Mouse (Mus musculus): Measurements from ENCODE around the gene Nubp2. TPM values are rescaled to one million over a fixed set of nuclear protein-coding genes. Genes with fewer than 3 reads are reported as not detected.
A peak's percentile ranks its signal among the peaks of the same experiment; 100 is the strongest.

Gene Nubp2
- polyA plus RNA-seq, 1 experiment from 2014 or later = 63.9 TPM

- Histone ChIP-seq H3K4me2 (ENCODE audit: low read depth, low read length) (peak overlapping the region; percentile 95), H3K9ac (replicated peaks; ENCODE audit: low read length) (peak overlapping the region; percentile 84), H3K4me3 (ENCODE audit: low read depth, low read length) (peak overlapping the region; percentile 89), H3K4me1 (ENCODE audit: control insufficient read depth, insufficient read depth, low read length) (peaks cover 9% of the 10 kb centered on the region), H3K36me3 (replicated peaks; ENCODE audit: control insufficient read depth, insufficient read depth, low read depth, low read length) (peaks cover 26% of the 10 kb centered on the region), H3K27me3 (ENCODE audit: control insufficient read depth, insufficient read depth, low read length) (no peaks in the 10 kb centered on the region), H3K9me3 (replicated peaks; ENCODE audit: control insufficient read depth, low read length) (no peaks in the 10 kb centered on the region), H3K27ac (replicated peaks; ENCODE audit: low read depth, low read length) (no peak overlapping the region)
- ATAC-seq (replicated peaks; ENCODE audit: insufficient number of reproducible peaks, low FRiP score, low TSS enrichment, low read depth) (no peak), DNase-seq (ENCODE audit: low spot score) (no peak)
- 46% methylated on average over 11 of the region's 11 CpGs for WGBS
Observed at GRCm38 (mm10) chr17:24896993-24897269, 10.8 kb upstream of the Nubp2 start.

DNA sequence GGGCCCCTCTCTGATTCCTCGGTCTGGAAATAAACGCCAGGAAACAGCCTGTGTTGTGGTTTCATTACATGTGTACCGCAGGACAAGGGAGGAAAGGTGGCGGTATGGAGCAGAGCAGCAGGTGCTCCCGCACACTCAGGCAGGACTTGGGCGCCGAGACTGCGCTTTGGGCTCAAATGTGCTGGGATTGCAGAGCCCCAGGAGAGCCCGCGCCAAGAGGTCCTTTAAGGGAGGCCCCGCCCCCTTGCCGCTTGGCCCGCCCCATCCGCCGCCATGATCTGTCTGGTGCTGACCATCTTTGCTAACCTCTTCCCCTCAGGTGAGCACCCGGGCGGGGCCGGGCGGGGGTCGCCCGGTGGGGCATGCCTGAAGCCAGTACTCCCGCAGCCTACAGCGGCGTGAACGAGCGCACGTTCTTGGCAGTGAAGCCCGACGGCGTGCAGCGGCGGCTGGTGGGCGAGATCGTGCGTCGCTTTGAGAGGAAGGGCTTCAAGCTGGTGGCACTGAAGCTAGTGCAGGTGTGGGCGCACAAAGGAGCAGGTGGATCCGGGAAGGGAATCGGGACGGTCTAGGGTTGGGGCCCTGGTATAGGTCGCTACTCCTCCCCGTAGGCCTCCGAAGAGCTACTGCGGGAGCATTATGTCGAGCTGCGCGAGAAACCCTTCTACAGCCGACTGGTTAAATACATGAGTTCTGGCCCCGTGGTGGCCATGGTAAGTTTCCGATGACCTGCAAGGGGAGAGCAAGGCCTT is 10.3 kb upstream of the Nubp2 start, which contains the start of gene Nme3:
Nme3 (plus strand) TSS at position 260 of the 752 bp plus-strand sequence.
- Histone ChIP-seq H3K4me3 (ENCODE audit: low read depth, low read length) (peak within 1 kb of the TSS; percentile 89), H3K9me3 (replicated peaks; ENCODE audit: control insufficient read depth, low read length) (no peaks in the 10 kb centered on the region), H3K4me1 (ENCODE audit: control insufficient read depth, insufficient read depth, low read length) (peaks cover 9% of the 10 kb centered on the region), H3K36me3 (replicated peaks; ENCODE audit: control insufficient read depth, insufficient read depth, low read depth, low read length) (peaks cover 26% of the 10 kb centered on the region), H3K9ac (replicated peaks; ENCODE audit: low read length) (peak within 1 kb of the TSS; percentile 84), H3K27ac (replicated peaks; ENCODE audit: low read depth, low read length) (peak within 1 kb of the TSS; percentile 62; the same call in 1 of the 2 replicates), H3K27me3 (ENCODE audit: control insufficient read depth, insufficient read depth, low read length) (no peaks in the 10 kb centered on the region), H3K4me2 (ENCODE audit: low read depth, low read length) (peak within 1 kb of the TSS; percentile 95)
- DNase-seq (ENCODE audit: low spot score) (peak; percentile 77), ATAC-seq (replicated peaks; ENCODE audit: insufficient number of reproducible peaks, low FRiP score, low TSS enrichment, low read depth) (peak; percentile 58)
- 2% methylated on average over 50 of the region's 50 CpGs for WGBS

DNA sequence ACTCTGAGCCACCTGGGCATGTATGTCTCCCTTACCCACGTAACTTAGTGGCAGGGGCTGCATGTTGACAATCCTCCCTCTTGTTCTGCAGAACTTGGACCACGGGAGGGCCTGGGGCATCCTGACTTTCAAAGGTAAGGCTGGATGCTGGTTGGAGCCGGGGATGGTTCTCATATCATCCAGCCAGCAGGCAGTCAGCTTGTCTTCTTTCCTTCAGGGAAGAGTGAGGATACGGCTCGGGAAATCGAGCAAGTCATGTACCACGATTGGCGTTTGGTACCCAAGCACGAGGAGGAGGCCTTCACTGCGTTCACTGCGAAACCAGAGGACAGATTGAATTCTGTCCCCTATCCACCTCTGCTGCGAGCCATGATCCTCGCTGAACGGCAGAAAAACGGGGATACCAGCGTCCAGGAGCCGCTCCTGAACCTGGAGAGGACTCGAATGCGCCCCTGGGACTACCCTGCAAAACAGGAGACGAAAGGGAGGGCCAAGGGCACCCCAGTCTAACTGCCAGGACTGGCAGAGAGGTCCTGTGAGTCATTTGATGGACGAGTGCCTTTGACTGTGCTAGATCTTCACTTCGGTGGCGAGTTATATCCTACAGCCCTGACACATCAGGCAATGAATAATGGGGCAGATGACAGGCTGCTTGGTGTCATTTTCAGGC is 9.6 kb upstream of the Nubp2 start:
- no peaks in the 10 kb centered on the region for H3K27me3 ChIP-seq (ENCODE audit: control insufficient read depth, insufficient read depth, low read length)
- peaks cover 20% of the 10 kb centered on the region for H3K36me3 ChIP-seq (replicated peaks; ENCODE audit: control insufficient read depth, insufficient read depth, low read depth, low read length)
- ATAC-seq (replicated peaks; ENCODE audit: insufficient number of reproducible peaks, low FRiP score, low TSS enrichment, low read depth) (no peak), DNase-seq (ENCODE audit: low spot score) (no peak)
- H3K4me1 ChIP-seq (ENCODE audit: control insufficient read depth, insufficient read depth, low read length) = peaks cover 9% of the 10 kb centered on the region
- H3K9ac ChIP-seq (replicated peaks; ENCODE audit: low read length) = peak overlapping the region; percentile 84
- H3K4me2 ChIP-seq (ENCODE audit: low read depth, low read length) = peak overlapping the region; percentile 95
- 13% methylated on average over 23 of the region's 23 CpGs for WGBS
- peak overlapping the region; percentile 89 for H3K4me3 ChIP-seq (ENCODE audit: low read depth, low read length)
- H3K9me3 ChIP-seq (replicated peaks; ENCODE audit: control insufficient read depth, low read length) = no peaks in the 10 kb centered on the region
- peak overlapping the region; percentile 62; the same call in 1 of the 2 replicates for H3K27ac ChIP-seq (replicated peaks; ENCODE audit: low read depth, low read length)

GRCm38 (mm10) chr17:24894995-24895547 is 8.9 kb upstream of the Nubp2 start, which contains the start of the genes Eme2 and Mrps34:
Gene Eme2 (minus strand): TSS chr17:24895087.
Gene Mrps34 (plus strand): TSS chr17:24895116.
- Histone ChIP-seq H3K9me3 (replicated peaks; ENCODE audit: control insufficient read depth, low read length) (no peaks in the 10 kb centered on the region), H3K4me2 (ENCODE audit: low read depth, low read length) (peak within 1 kb of the TSS; percentile 95), H3K27me3 (ENCODE audit: control insufficient read depth, insufficient read depth, low read length) (no peaks in the 10 kb centered on the region), H3K27ac (replicated peaks; ENCODE audit: low read depth, low read length) (peak within 1 kb of the TSS; percentile 62), H3K4me1 (ENCODE audit: control insufficient read depth, insufficient read depth, low read length) (peaks cover 9% of the 10 kb centered on the region), H3K4me3 (ENCODE audit: low read depth, low read length) (peak within 1 kb of the TSS; percentile 89), H3K9ac (replicated peaks; ENCODE audit: low read length) (peak within 1 kb of the TSS; percentile 84), H3K36me3 (replicated peaks; ENCODE audit: control insufficient read depth, insufficient read depth, low read depth, low read length) (peaks cover 16% of the 10 kb centered on the region)
- under 1% methylated on average over 61 of the region's 62 CpGs for WGBS
- ATAC-seq (replicated peaks; ENCODE audit: insufficient number of reproducible peaks, low FRiP score, low TSS enrichment, low read depth) (0 out of 2 replicates have a peak, but pooled peaks have one; percentile 20), DNase-seq (ENCODE audit: low spot score) (peak; percentile 92)

GRCm38 (mm10) chr17:24894061-24894994 is 8.2 kb upstream of the Nubp2 start:
- H3K4me2 ChIP-seq (ENCODE audit: low read depth, low read length) = peak overlapping the region; percentile 95
- H3K27me3 ChIP-seq (ENCODE audit: control insufficient read depth, insufficient read depth, low read length) = no peaks in the 10 kb centered on the region
- H3K9ac ChIP-seq (replicated peaks; ENCODE audit: low read length) = peak overlapping the region; percentile 84
- peak overlapping the region; percentile 89 for H3K4me3 ChIP-seq (ENCODE audit: low read depth, low read length)
- peaks cover 9% of the 10 kb centered on the region for H3K4me1 ChIP-seq (ENCODE audit: control insufficient read depth, insufficient read depth, low read length)
- H3K36me3 ChIP-seq (replicated peaks; ENCODE audit: control insufficient read depth, insufficient read depth, low read depth, low read length) = peaks cover 12% of the 10 kb centered on the region
- ATAC-seq (replicated peaks; ENCODE audit: insufficient number of reproducible peaks, low FRiP score, low TSS enrichment, low read depth) = no peak
- H3K9me3 ChIP-seq (replicated peaks; ENCODE audit: control insufficient read depth, low read length) = no peaks in the 10 kb centered on the region
- WGBS = 10% methylated on average over 31 of the region's 31 CpGs
- DNase-seq (ENCODE audit: low spot score) = no peak
- H3K27ac ChIP-seq (replicated peaks; ENCODE audit: low read depth, low read length) = peak overlapping the region; percentile 62

DNA sequence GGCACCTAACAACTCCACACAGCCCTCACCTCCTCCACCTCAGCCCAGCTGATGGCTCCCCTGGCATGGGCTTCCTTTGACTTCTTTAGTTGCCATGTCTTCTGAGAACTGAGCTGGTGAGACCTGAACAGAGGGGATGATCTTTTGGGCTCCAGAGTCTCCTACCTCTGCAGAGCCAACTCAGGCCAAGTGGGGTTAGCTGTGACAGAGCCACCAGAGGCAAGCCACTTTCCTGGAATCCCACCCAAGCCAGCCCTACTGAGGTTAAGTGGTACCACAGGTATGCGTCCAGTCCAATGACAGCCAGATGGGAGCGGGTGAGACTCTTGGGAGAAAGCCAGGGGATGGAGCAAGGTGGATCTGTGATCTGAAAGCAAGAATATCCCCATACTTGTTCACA is 7.1 kb upstream of the Nubp2 start:
- H3K4me3 ChIP-seq (ENCODE audit: low read depth, low read length) = no peak overlapping the region; the same call in none of the 2 replicates
- WGBS = 90% methylated on average over 2 of the region's 2 CpGs
- H3K27me3 ChIP-seq (ENCODE audit: control insufficient read depth, insufficient read depth, low read length) = no peaks in the 10 kb centered on the region
- no peak overlapping the region for H3K4me2 ChIP-seq (ENCODE audit: low read depth, low read length)
- H3K9ac ChIP-seq (replicated peaks; ENCODE audit: low read length) = no peak overlapping the region
- no peak for ATAC-seq (replicated peaks; ENCODE audit: insufficient number of reproducible peaks, low FRiP score, low TSS enrichment, low read depth)
- no peak overlapping the region for H3K27ac ChIP-seq (replicated peaks; ENCODE audit: low read depth, low read length)
- H3K36me3 ChIP-seq (replicated peaks; ENCODE audit: control insufficient read depth, insufficient read depth, low read depth, low read length) = peaks cover 3% of the 10 kb centered on the region
- no peaks in the 10 kb centered on the region for H3K9me3 ChIP-seq (replicated peaks; ENCODE audit: control insufficient read depth, low read length)
- peaks cover 9% of the 10 kb centered on the region for H3K4me1 ChIP-seq (ENCODE audit: control insufficient read depth, insufficient read depth, low read length)
- DNase-seq (ENCODE audit: low spot score) = no peak

- ATAC-seq (replicated peaks; ENCODE audit: insufficient number of reproducible peaks, low FRiP score, low TSS enrichment, low read depth) (no peak), DNase-seq (ENCODE audit: low spot score) (no peak)
- Histone ChIP-seq H3K4me3 (ENCODE audit: low read depth, low read length) (no peak overlapping the region; the same call in 1 of the 2 replicates), H3K4me2 (ENCODE audit: low read depth, low read length) (no peak overlapping the region), H3K4me1 (ENCODE audit: control insufficient read depth, insufficient read depth, low read length) (peaks cover 9% of the 10 kb centered on the region), H3K27me3 (ENCODE audit: control insufficient read depth, insufficient read depth, low read length) (no peaks in the 10 kb centered on the region), H3K36me3 (replicated peaks; ENCODE audit: control insufficient read depth, insufficient read depth, low read depth, low read length) (peaks cover 3% of the 10 kb centered on the region), H3K9me3 (replicated peaks; ENCODE audit: control insufficient read depth, low read length) (no peaks in the 10 kb centered on the region), H3K27ac (replicated peaks; ENCODE audit: low read depth, low read length) (no peak overlapping the region), H3K9ac (replicated peaks; ENCODE audit: low read length) (no peak overlapping the region)
- WGBS = 84% methylated on average over 12 of the region's 12 CpGs
Observed at GRCm38 (mm10) chr17:24892785-24893184, 6.6 kb upstream of the Nubp2 start.

Data from embryonic facial prominence, embryonic 11.5 days (tissue).